Mouse (Mus musculus): ENCODE data around the gene Spice1. TPM values are rescaled to one million over a fixed set of nuclear protein-coding genes. Genes with fewer than 3 reads are reported as not detected.

The Spice1 gene
- polyA plus RNA-seq, 1 experiment, result 3.1 TPM

GRCm38 (mm10) chr16:44331671-44331994 is 15.3 kb upstream of the Spice1 start:
- no peaks in the 10 kb centered on the region for H3K79me2 ChIP-seq (ENCODE audit: control insufficient read depth, insufficient read depth)
- H3ac ChIP-seq (ENCODE audit: control insufficient read depth, insufficient read length, low read depth), result no peak overlapping the region
- no peaks in the 10 kb centered on the region for H3K36me3 ChIP-seq (ENCODE audit: control insufficient read depth, insufficient read depth)
- H3K27me3 ChIP-seq (ENCODE audit: control insufficient read depth, insufficient read depth, insufficient read length), result no peaks in the 10 kb centered on the region
- no peak overlapping the region for H3K4me3 ChIP-seq (ENCODE audit: insufficient read depth, poor library complexity, severe bottlenecking)
- H3K79me3 ChIP-seq (ENCODE audit: low read depth), result no peaks in the 10 kb centered on the region
- TF ChIP-seq MYOD1 (IDR thresholded peaks at IDR 0.05; ENCODE audit: control insufficient read depth, insufficient read length, low read depth) (no peak), MAX (IDR thresholded peaks at IDR 0.05) (no peak), FOSL1 (IDR thresholded peaks at IDR 0.05; ENCODE audit: insufficient read depth, low read length, poor library complexity, severe bottlenecking) (no peak), CEBPB (IDR thresholded peaks at IDR 0.05; ENCODE audit: low read depth) (no peak), CTCF (IDR thresholded peaks at IDR 0.05; ENCODE audit: control insufficient read depth, insufficient read depth, insufficient read length) (no peak), USF1 (IDR thresholded peaks at IDR 0.05; ENCODE audit: low read depth) (no peak), MYOG (IDR thresholded peaks at IDR 0.05; ENCODE audit: control insufficient read depth, extremely low read depth, insufficient read length) (no peak)

GRCm38 (mm10) chr16:44331995-44332860 is 14.7 kb upstream of the Spice1 start:
- Histone ChIP-seq H3ac (ENCODE audit: control insufficient read depth, insufficient read length, low read depth) (no peak overlapping the region), H3K79me2 (ENCODE audit: control insufficient read depth, insufficient read depth) (no peaks in the 10 kb centered on the region), H3K27me3 (ENCODE audit: control insufficient read depth, insufficient read depth, insufficient read length) (no peaks in the 10 kb centered on the region), H3K79me3 (ENCODE audit: low read depth) (no peaks in the 10 kb centered on the region), H3K4me3 (ENCODE audit: insufficient read depth, poor library complexity, severe bottlenecking) (no peak overlapping the region), H3K36me3 (ENCODE audit: control insufficient read depth, insufficient read depth) (no peaks in the 10 kb centered on the region)
- TF ChIP-seq USF1 (IDR thresholded peaks at IDR 0.05; ENCODE audit: low read depth) (no peak), MYOG (IDR thresholded peaks at IDR 0.05; ENCODE audit: control insufficient read depth, extremely low read depth, insufficient read length) (no peak), CTCF (IDR thresholded peaks at IDR 0.05; ENCODE audit: control insufficient read depth, insufficient read depth, insufficient read length) (no peak), MAX (IDR thresholded peaks at IDR 0.05) (no peak), FOSL1 (IDR thresholded peaks at IDR 0.05; ENCODE audit: insufficient read depth, low read length, poor library complexity, severe bottlenecking) (no peak), CEBPB (IDR thresholded peaks at IDR 0.05; ENCODE audit: low read depth) (no peak), MYOD1 (IDR thresholded peaks at IDR 0.05; ENCODE audit: control insufficient read depth, insufficient read length, low read depth) (no peak)

- TF ChIP-seq MYOD1 (IDR thresholded peaks at IDR 0.05; ENCODE audit: control insufficient read depth, insufficient read length, low read depth) (no peak), CEBPB (IDR thresholded peaks at IDR 0.05; ENCODE audit: low read depth) (no peak), CTCF (IDR thresholded peaks at IDR 0.05; ENCODE audit: control insufficient read depth, insufficient read depth, insufficient read length) (no peak), MYOG (IDR thresholded peaks at IDR 0.05; ENCODE audit: control insufficient read depth, extremely low read depth, insufficient read length) (no peak), FOSL1 (IDR thresholded peaks at IDR 0.05; ENCODE audit: insufficient read depth, low read length, poor library complexity, severe bottlenecking) (no peak), MAX (IDR thresholded peaks at IDR 0.05) (no peak), USF1 (IDR thresholded peaks at IDR 0.05; ENCODE audit: low read depth) (no peak)
- H3K4me3 ChIP-seq (ENCODE audit: insufficient read depth, poor library complexity, severe bottlenecking), result no peak within 1 kb of the TSS
- no peaks in the 10 kb centered on the region for H3K79me2 ChIP-seq (ENCODE audit: control insufficient read depth, insufficient read depth)
- H3K36me3 ChIP-seq (ENCODE audit: control insufficient read depth, insufficient read depth), result no peaks in the 10 kb centered on the region
- H3ac ChIP-seq (ENCODE audit: control insufficient read depth, insufficient read length, low read depth), result no peak within 1 kb of the TSS
- no peaks in the 10 kb centered on the region for H3K27me3 ChIP-seq (ENCODE audit: control insufficient read depth, insufficient read depth, insufficient read length)
- no peaks in the 10 kb centered on the region for H3K79me3 ChIP-seq (ENCODE audit: low read depth)
These were observed 14.0 kb upstream of the Spice1 start, which contains the start of gene Sidt1 for GRCm38 (mm10) chr16:44332861-44333284. Gene Sidt1, minus strand, starts transcription at chr16:44333196.

GRCm38 (mm10) chr16:44337541-44337940 is 9.4 kb upstream of the Spice1 start:
- no peaks in the 10 kb centered on the region for H3K79me3 ChIP-seq (ENCODE audit: low read depth)
- peaks cover 3% of the 10 kb centered on the region for H3K27me3 ChIP-seq (ENCODE audit: control insufficient read depth, insufficient read depth, insufficient read length)
- H3ac ChIP-seq (ENCODE audit: control insufficient read depth, insufficient read length, low read depth), result no peak overlapping the region
- no peak overlapping the region for H3K4me3 ChIP-seq (ENCODE audit: insufficient read depth, poor library complexity, severe bottlenecking)
- TF ChIP-seq MAX (IDR thresholded peaks at IDR 0.05), result no peak
- no peak for TF ChIP-seq MYOG (IDR thresholded peaks at IDR 0.05; ENCODE audit: control insufficient read depth, extremely low read depth, insufficient read length)
- no peak for TF ChIP-seq USF1 (IDR thresholded peaks at IDR 0.05; ENCODE audit: low read depth)
- no peak for TF ChIP-seq CTCF (IDR thresholded peaks at IDR 0.05; ENCODE audit: control insufficient read depth, insufficient read depth, insufficient read length)
- no peak for TF ChIP-seq MYOD1 (IDR thresholded peaks at IDR 0.05; ENCODE audit: control insufficient read depth, insufficient read length, low read depth)
- no peak for TF ChIP-seq CEBPB (IDR thresholded peaks at IDR 0.05; ENCODE audit: low read depth)
- H3K79me2 ChIP-seq (ENCODE audit: control insufficient read depth, insufficient read depth), result no peaks in the 10 kb centered on the region
- H3K36me3 ChIP-seq (ENCODE audit: control insufficient read depth, insufficient read depth), result no peaks in the 10 kb centered on the region

GRCm38 (mm10) chr16:44349801-44350397 is 3.0 kb downstream of the Spice1 start:
- no peaks in the 10 kb centered on the region for H3K36me3 ChIP-seq (ENCODE audit: control insufficient read depth, insufficient read depth)
- H3K27me3 ChIP-seq (ENCODE audit: control insufficient read depth, insufficient read depth, insufficient read length), result no peaks in the 10 kb centered on the region
- H3ac ChIP-seq (ENCODE audit: control insufficient read depth, insufficient read length, low read depth), result no peak overlapping the region
- H3K79me3 ChIP-seq (ENCODE audit: low read depth), result no peaks in the 10 kb centered on the region
- TF ChIP-seq MYOD1 (IDR thresholded peaks at IDR 0.05; ENCODE audit: control insufficient read depth, insufficient read length, low read depth), result no peak
- TF ChIP-seq MYOG (IDR thresholded peaks at IDR 0.05; ENCODE audit: control insufficient read depth, extremely low read depth, insufficient read length), result no peak
- no peaks in the 10 kb centered on the region for H3K79me2 ChIP-seq (ENCODE audit: control insufficient read depth, insufficient read depth)
- H3K4me3 ChIP-seq (ENCODE audit: insufficient read depth, poor library complexity, severe bottlenecking), result no peak overlapping the region

Measured in C2C12 (cell line).